Mouse (Mus musculus): ENCODE data around the gene Psmg4.

DNA sequence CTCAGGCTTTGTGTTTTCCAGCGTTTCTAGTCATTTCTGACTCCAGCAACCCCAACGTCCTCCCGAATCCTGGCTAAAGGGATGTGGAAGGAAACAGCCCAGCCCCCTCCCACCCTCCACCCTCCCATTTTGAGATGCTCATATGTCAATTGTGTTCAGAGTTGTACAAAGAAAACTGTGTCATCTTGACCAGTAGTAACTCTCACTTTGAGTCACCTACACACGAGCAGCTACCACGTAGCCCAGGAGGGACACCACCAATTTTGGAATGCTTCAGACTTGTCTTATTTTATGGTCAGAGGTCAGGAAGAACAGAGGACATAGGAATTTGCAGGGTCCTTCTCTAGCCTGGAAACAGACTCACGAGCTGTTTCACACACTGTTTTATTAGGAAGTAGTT lies 11.3 kb downstream of the Psmg4 start:
- TF ChIP-seq CTCF (conservative IDR thresholded peaks at IDR 0.05; ENCODE audit: low read length) = no peak
- TF ChIP-seq NANOG (IDR thresholded peaks at IDR 0.05; ENCODE audit: borderline replicate concordance, low read length) = no peak
